Mouse (Mus musculus): ENCODE measurements around the gene Stk38l. TPM values are rescaled to one million over a fixed set of nuclear protein-coding genes. Genes with fewer than 3 reads are reported as not detected.
"Not testable (repeated sequence)": the region's sequence is repeated elsewhere in the genome, so short reads cannot be mapped to it uniquely, and the experiment has no call there.

Stk38l gene
- total RNA-seq, 2 experiments from 2014 or later: 0.58 to 6.8 TPM

GRCm38 (mm10) chr6:146732232-146732631 is 7.4 kb downstream of the Stk38l start:
- ATAC-seq (replicated peaks; ENCODE audit: low FRiP score, poor library complexity, severe bottlenecking): no peak

DNA sequence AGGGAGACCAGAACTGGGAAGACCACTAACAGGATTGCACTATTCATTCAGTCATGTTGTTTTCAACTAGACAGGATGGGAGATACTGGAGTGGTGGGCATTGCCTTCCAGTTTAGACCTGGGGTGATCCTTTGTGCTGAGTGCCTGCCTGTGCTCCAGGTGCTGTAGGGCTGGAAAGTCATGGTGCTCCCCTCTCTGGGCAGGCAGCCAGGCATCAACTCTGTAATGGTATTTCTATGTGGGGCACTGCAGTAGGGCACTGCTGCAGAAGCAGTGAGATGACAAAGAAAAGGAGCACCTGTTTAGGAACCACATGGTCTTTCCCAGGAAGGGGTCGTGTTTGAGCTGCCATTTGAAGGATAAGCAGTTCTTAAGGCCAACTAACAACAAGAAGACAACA is 7.9 kb downstream of the Stk38l start:
- ATAC-seq (replicated peaks; ENCODE audit: low FRiP score, poor library complexity, severe bottlenecking): no peak

DNA sequence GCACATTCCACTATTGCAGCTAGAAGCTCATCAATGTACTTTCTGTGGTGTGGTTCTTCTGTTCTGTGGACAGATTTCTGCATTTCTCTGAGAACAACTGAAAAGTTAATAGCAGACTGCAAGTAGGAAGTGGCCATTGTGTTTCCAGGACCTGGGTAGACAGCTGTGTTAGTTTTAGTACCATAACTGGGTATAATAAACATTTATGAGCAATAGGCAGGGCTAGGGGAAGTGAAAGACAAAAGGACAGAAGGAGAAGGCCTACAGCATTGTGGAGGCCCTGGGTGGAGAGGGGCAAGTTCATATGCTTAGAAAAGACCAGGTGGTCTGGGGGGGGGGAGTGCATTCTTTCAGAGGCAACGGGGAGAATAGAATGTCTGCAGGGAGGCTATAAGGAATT is 8.8 kb downstream of the Stk38l start:
- no peak for ATAC-seq (replicated peaks; ENCODE audit: low FRiP score, poor library complexity, severe bottlenecking)

- no peak for ATAC-seq (replicated peaks; ENCODE audit: low FRiP score, poor library complexity, severe bottlenecking)
These were observed 14.1 kb downstream of the Stk38l start for GRCm38 (mm10) chr6:146738889-146739288.

- no peak for ATAC-seq (replicated peaks; ENCODE audit: low FRiP score, poor library complexity, severe bottlenecking)
These were observed 15.9 kb downstream of the Stk38l start for GRCm38 (mm10) chr6:146740724-146741123.

DNA sequence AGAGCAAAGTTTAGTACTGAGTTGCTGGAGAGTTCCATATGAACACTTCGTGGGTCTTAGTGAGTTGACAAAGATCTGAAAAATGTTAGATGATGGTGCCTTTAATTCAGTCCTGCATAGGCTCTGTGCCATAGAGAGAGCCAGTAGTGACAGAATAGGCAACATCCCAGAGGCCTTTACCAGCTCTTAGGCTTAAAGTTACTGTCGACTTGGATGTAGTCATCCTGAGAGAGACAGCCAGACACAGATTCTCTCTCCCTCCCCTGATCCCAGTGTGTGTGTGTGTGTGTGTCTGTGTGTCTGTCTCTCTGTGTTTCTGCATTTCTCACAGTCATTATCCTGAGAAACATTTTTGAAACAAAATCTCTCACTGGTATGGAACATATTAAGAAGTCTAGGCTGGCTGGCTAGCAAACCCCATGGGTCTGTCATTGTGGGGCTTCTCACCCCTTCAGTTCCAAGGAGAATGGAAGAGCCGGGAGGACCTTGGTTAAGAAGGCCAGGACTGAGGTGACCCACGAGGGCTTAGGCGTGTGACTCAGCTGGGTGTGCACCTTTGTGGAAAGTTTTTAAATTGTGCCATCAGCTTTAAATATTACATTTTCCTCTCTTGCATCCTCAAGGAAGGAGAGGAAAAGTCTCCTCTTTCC is 17.3 kb downstream of the Stk38l start:
- no peak for ATAC-seq (replicated peaks; ENCODE audit: low FRiP score, poor library complexity, severe bottlenecking)

DNA sequence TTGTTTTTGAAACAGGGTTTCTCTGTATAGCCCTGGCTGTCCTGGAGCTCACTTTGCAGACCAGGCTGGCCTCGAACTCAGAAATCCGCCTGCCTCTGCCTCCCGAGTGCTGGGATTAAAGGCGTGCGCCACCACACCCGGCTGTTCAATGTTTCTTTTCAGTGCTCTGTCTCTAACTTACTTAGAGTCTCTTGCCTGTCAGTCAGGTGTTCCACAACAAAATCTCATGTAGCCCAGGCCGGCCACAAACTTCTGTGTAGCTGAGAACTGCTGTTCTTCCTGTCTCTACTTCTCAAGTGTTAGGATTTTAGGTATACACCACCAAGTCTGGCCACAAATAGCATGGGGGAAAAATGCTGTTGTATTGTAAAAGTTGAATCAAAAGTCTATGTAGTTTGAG is 19.5 kb downstream of the Stk38l start:
- ATAC-seq (replicated peaks; ENCODE audit: low FRiP score, poor library complexity, severe bottlenecking): not testable (repeated sequence)

- ATAC-seq (replicated peaks; ENCODE audit: low FRiP score, poor library complexity, severe bottlenecking): no peak
These were observed 20.4 kb downstream of the Stk38l start for GRCm38 (mm10) chr6:146745180-146745579.

GRCm38 (mm10) chr6:146746577-146746976 is 21.8 kb downstream of the Stk38l start:
- ATAC-seq (replicated peaks; ENCODE audit: low FRiP score, poor library complexity, severe bottlenecking): no peak

GRCm38 (mm10) chr6:146747057-146747456 is 22.3 kb downstream of the Stk38l start:
- ATAC-seq (replicated peaks; ENCODE audit: low FRiP score, poor library complexity, severe bottlenecking): no peak

DNA sequence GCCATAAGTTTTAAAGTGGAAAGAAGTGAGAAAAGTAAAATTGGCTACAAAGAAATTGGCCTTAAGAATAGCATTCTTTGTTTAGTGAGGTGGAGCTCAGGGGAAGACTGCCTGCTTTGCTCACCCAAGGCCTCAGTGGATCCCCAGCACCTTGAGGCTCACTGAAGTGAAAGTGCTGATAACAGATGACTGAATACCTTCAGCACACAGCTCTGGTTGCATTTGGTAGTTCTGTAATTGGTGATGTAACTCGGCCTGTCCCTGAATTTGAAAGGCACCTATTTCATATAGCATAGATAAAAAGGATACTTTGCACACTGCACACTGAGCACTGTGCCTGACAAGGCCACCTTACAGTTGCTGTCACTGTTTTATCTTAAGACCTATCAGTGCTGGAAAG is 23.5 kb downstream of the Stk38l start:
- ATAC-seq (replicated peaks; ENCODE audit: low FRiP score, poor library complexity, severe bottlenecking): no peak

DNA sequence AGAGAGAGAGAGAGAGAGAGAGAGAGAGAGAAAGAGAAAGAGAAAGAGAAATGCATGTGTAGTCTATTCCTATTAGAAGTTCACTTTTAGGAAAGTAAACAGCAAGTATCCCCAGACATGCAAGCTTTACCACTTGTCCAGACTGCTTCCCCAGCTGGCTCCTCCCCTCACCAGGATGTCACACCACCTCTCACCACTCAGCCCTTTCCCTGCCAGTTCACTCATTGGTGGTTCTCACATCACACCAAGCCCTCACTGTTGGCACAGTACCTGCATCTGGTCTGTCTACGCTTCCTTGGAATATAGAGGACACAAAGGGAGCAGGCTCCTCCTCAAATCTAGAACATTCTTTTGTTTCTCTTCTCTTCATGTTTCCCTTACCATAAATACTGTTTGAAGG is 26.9 kb downstream of the Stk38l start:
- ATAC-seq (replicated peaks; ENCODE audit: low FRiP score, poor library complexity, severe bottlenecking): no peak

DNA sequence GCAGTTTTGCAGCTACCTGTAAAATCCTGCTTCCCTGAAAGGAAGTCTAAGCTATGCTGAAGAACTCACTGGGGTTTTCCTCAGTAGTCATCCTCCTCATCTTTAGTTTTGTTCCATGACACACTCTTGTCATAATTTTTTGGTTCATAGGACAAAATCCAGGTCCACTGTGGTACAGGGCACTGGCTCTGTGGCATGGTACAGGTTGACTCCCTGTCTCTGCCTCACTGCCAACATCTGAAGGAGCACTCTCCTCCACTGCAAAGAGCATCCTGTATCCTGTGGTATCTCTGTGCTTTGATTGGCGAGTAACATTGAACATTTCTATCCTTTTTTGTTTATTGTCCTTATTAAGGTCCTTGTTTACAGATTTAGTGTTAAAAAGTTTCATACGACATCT is 27.4 kb downstream of the Stk38l start:
- ATAC-seq (replicated peaks; ENCODE audit: low FRiP score, poor library complexity, severe bottlenecking): no peak

GRCm38 (mm10) chr6:146752612-146753011 is 27.8 kb downstream of the Stk38l start:
- no peak for ATAC-seq (replicated peaks; ENCODE audit: low FRiP score, poor library complexity, severe bottlenecking)

DNA sequence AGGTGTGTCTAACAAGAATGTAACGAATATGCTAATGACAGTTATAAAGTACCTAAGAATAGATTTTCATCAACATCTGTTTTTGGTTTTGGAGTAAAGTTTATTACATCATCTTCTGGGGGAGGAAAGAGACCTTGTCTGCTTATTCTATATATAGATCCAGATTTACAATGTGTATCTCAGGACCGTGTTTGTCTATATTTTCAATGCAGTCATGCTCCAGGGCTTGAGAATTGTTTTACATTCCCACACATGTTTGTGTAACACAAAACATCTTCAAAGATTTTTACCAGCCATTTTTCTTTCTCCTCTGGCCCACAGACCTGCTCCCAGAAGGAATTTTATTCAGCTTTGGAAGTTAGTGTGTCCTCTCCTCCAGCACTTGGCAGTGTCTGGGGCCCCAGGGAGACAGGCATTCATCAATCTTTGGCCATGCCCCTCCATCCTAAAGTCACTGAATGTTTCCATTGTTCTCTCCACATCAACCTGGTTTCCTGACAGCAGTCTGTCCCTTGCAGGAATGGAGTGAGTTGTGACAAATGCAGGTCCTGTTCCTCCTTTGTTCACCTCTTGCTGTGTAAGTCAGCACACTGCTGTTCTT is 28.9 kb downstream of the Stk38l start:
- ATAC-seq (replicated peaks; ENCODE audit: low FRiP score, poor library complexity, severe bottlenecking): no peak

DNA sequence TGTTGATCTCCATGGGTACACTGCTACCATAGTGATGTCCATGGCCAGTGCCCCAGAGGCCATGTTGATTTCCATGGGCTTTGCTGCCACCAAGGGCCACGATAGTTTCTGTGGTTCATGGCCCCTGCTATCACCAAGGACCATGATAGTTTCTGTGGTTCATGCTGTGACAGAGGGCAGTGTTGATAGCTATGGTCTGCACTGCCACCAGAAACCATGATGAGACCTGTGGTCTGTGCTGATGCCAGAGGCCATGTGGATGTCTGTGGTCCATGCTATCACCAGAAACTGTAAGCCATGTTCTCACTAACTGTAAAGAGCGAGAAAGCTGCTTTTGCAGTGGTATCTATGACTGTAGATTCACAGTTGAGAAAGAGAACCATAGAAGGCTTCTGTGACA is 30.3 kb downstream of the Stk38l start:
- no peak for ATAC-seq (replicated peaks; ENCODE audit: low FRiP score, poor library complexity, severe bottlenecking)

- ATAC-seq (replicated peaks; ENCODE audit: low FRiP score, poor library complexity, severe bottlenecking): no peak
These were observed 30.9 kb downstream of the Stk38l start for GRCm38 (mm10) chr6:146755679-146756078.

GRCm38 (mm10) chr6:146759027-146759426 is 34.2 kb downstream of the Stk38l start:
- ATAC-seq (replicated peaks; ENCODE audit: low FRiP score, poor library complexity, severe bottlenecking): no peak

DNA sequence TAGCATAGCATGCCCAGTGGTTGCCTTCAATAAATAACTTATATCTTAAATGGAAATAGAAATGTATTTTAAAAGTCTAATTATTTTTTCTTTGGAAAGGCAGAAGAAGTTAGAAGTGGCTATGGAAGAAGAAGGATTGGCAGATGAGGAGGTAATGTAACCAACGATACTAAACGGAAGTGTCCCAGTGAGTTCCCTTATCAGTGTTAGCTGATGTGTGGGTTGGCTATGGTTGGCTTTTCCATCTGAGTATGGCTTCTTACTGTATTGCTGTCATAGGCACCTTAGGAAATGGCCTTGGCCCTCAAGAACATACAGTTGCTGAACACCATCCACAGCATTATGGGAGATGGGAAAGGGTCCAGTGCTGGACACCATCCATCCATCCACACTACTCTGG is 35.2 kb downstream of the Stk38l start:
- ATAC-seq (replicated peaks; ENCODE audit: low FRiP score, poor library complexity, severe bottlenecking): no peak

DNA sequence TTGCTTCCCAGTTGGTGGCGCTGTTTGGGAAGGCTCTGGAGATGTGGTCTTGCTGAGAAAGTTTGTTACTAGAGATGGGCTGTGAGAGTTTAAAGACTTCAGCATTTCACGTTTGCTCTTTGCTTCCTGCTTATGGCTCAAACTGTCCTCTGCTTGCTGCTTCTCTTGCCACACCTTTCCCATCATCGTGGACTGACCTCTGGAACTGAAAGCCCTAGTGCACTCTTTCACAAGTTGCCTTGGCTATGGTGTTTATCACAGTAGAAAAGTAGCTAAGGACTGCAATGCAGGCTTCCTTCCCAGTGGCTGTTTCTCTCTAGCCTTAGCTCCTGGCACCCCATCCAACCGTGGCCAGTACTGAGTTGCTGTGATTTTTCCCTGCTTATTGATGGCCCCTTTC is 35.9 kb downstream of the Stk38l start:
- no peak for ATAC-seq (replicated peaks; ENCODE audit: low FRiP score, poor library complexity, severe bottlenecking)

- no peak for ATAC-seq (replicated peaks; ENCODE audit: low FRiP score, poor library complexity, severe bottlenecking)
These were observed 37.6 kb downstream of the Stk38l start for GRCm38 (mm10) chr6:146762264-146762898.

Measured in erythroblast, adult 5-6 weeks (primary cell).